Mouse (Mus musculus): Measurements from ENCODE around the gene Crisp3. TPM values are rescaled to one million over a fixed set of nuclear protein-coding genes. Genes with fewer than 3 reads are reported as not detected.
"Not testable (repeated sequence)": the region's sequence is repeated elsewhere in the genome, so short reads cannot be mapped to it uniquely, and the experiment has no call there.

Gene Crisp3
- not detected in 2 replicates for total RNA-seq (2014; fragmentation: Nextera tagmentation)
- total RNA-seq (2017), result not detected in 2 replicates

- no peak for ATAC-seq (replicated peaks; ENCODE audit: low FRiP score, low TSS enrichment, poor library complexity, severe bottlenecking)
These were observed at the start of gene Crisp3 for GRCm38 (mm10) chr17:40242135-40242534. Gene Crisp3 (minus strand): TSS chr17:40242288.

GRCm38 (mm10) chr17:40285435-40285834 lies 43.3 kb upstream of the Crisp3 start:
- ATAC-seq (replicated peaks; ENCODE audit: low FRiP score, low TSS enrichment, poor library complexity, severe bottlenecking), result no peak

- ATAC-seq (replicated peaks; ENCODE audit: low FRiP score, low TSS enrichment, poor library complexity, severe bottlenecking), result no peak
These were observed 33.4 kb upstream of the Crisp3 start for GRCm38 (mm10) chr17:40275519-40275918.

DNA sequence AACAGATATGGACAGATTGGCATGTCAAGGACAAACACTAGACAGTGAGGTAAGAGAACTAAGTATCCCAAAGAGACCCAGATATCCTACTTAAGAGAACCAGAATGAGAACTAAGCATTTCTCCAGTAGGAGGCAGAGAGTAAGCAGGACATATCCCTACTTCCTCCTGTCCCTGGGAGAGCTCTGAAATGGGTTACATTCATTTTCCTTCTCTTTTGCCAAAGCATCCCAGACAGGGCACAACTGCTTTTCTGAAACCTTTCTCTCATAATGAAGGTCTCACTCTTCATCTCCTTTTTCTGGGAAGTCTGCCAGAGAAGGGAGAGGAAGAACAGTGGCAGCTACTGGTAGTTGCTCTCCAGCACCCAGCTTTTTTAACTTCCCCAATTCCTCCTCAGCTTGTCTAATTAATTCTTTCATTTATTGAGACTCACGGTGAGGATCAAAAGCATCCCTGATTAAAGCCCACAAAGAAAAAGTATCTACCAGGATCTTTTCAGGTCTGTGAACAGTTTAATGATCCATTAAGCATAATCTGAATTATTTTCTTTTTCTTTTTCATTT lies 32.9 kb upstream of the Crisp3 start:
- no peak for ATAC-seq (replicated peaks; ENCODE audit: low FRiP score, low TSS enrichment, poor library complexity, severe bottlenecking)

GRCm38 (mm10) chr17:40252487-40252886 lies 10.4 kb upstream of the Crisp3 start:
- no peak for ATAC-seq (replicated peaks; ENCODE audit: low FRiP score, low TSS enrichment, poor library complexity, severe bottlenecking)

- ATAC-seq (replicated peaks; ENCODE audit: low FRiP score, low TSS enrichment, poor library complexity, severe bottlenecking), result no peak
These were observed 33.5 kb downstream of the Crisp3 start, which contains the start of gene Pgk2 for GRCm38 (mm10) chr17:40208540-40208939. Gene Pgk2 (minus strand): TSS chr17:40208640.

DNA sequence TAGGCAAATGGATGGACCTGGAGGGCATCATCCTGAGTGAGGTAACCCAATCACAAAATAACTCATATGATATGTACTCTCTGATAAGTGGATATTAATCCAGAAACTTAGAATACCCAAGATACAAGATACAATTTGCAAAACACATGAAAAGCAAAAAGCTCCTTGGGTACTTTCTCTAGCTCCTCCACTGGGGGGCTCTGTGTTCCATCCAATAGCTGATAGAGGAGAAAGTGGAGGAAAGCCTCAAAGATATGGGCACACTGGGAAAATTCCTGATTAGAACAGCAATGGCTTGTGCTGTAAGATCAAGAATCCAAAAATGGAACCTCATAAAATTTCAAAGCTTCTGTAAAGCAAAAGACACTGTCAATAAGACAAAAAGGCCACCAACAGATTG lies 40.3 kb downstream of the Crisp3 start:
- not testable (repeated sequence) for ATAC-seq (replicated peaks; ENCODE audit: low FRiP score, low TSS enrichment, poor library complexity, severe bottlenecking)

DNA sequence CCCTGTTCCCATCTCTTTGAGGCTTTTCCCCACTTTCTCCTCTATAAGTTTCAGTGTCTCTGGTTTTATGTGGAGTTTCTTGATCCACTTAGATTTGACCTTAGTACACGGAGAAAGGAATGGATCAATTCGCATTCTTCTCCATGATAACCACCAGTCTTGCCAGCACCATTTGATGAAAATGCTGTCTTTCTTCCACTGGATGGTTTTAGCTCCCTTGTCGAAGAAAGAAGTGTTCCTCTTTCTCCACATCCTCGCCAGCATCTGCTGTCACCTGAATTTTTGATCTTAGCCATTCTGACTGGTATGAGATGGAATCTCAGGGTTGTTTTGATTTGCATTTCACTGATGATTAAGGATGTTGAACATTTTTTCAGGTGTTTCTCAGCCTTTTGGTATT lies 51.9 kb downstream of the Crisp3 start:
- not testable (repeated sequence) for ATAC-seq (replicated peaks; ENCODE audit: low FRiP score, low TSS enrichment, poor library complexity, severe bottlenecking)

Other genes with a start within 250 kb of the Crisp3 start
- not detected in 2 replicates for gene AC192777.2, start 146.8 kb downstream of the Crisp3 start, total RNA-seq (2014; fragmentation: Nextera tagmentation)
- gene AC192777.2, start 146.8 kb downstream of the Crisp3 start, total RNA-seq (2017), result not detected in 2 replicates
- gene Pgk2, start 33.6 kb downstream of the Crisp3 start, total RNA-seq (2014; fragmentation: Nextera tagmentation), result not detected in 2 replicates
- gene Pgk2, start 33.6 kb downstream of the Crisp3 start, total RNA-seq (2017), result not detected in 2 replicates
- not detected in 2 replicates for gene Crisp1, start 76.9 kb upstream of the Crisp3 start, total RNA-seq (2014; fragmentation: Nextera tagmentation)
- not detected in 2 replicates for gene Crisp1, start 76.9 kb upstream of the Crisp3 start, total RNA-seq (2017)

Measured in megakaryocyte-erythroid progenitor cell, adult 5-6 weeks (primary cell).